Mouse (Mus musculus): ENCODE measurements at regions not wholly inside any gene's neighbourhood (a gene's known extent, or its start where the extent isn't known, plus 50 kb on each side); places are given as distances from the start of the nearest gene placed in this dataset.

GRCm38 (mm10) chr7:88960190-88960589, 443.8 kb downstream of the Tmem135 start:
- TF ChIP-seq CTCF (IDR thresholded peaks at IDR 0.05; ENCODE audit: borderline replicate concordance, insufficient read depth, low read length) (no peak), POLR2A (IDR thresholded peaks at IDR 0.05; ENCODE audit: low read depth, low read length) (no peak)
